ENCODE assay signal across 9 mouse cellular contexts in genomic region chrX:134930361-134930760, GRCm38 (mm10). TPM values are rescaled to one million over a fixed set of nuclear protein-coding genes. Genes with fewer than 3 reads are reported as not detected.
DNase-seq lines count a peak whose midpoint lies in the region; ATAC-seq and TF ChIP-seq lines count a peak whose summit lies in the region.
"Had no signal": no experiment of that assay in that cellular context is flagged by ENCODE, and none has a peak within 500 bp of the region (broad histone marks: within the 10 kb centered on the region; RNA-seq: fewer than 3 reads in every experiment).

No protein-coding gene starts in this region.

- WGBS in hindbrain, embryonic 10.5 days, result 38% methylated on average over 5 of the region's 5 CpGs
- WGBS in hindbrain, embryonic 13.5 days, result 37% methylated on average over 5 of the region's 5 CpGs

- H3K9me3 ChIP-seq in hindbrain, embryonic 10.5 days, result no peaks in the 10 kb centered on the region
- no peaks in the 10 kb centered on the region for H3K9me3 ChIP-seq in hindbrain, embryonic 13.5 days
- H3K9me3 ChIP-seq in G1E (replicated peaks), result no peaks in the 10 kb centered on the region

- H3K36me3 ChIP-seq in hindbrain, embryonic 10.5 days, result no peaks in the 10 kb centered on the region
- H3K36me3 ChIP-seq in hindbrain, embryonic 13.5 days, result no peaks in the 10 kb centered on the region
- no peaks in the 10 kb centered on the region for H3K36me3 ChIP-seq in G1E (replicated peaks)

- TF ChIP-seq CTCF in G1E (IDR thresholded peaks at IDR 0.05; ENCODE audit: low read depth, low read length), result peak; percentile 37; the same call in 1 of the 2 replicates

- peaks cover 5% of the 10 kb centered on the region for H3K27me3 ChIP-seq in hindbrain, embryonic 10.5 days (ENCODE audit: insufficient read depth, poor library complexity, severe bottlenecking)
- H3K27me3 ChIP-seq in hindbrain, embryonic 13.5 days, result no peaks in the 10 kb centered on the region
- H3K27me3 ChIP-seq in G1E (ENCODE audit: insufficient read depth, low read length), result no peaks in the 10 kb centered on the region

- H3K4me3 ChIP-seq in hindbrain, embryonic 10.5 days, result no peak overlapping the region
- H3K4me3 ChIP-seq in hindbrain, embryonic 13.5 days, result no peak overlapping the region
- no peak overlapping the region for H3K4me3 ChIP-seq in G1E (ENCODE audit: low read depth, low read length)

- no peak overlapping the region for H3K9ac ChIP-seq in hindbrain, embryonic 13.5 days

- H3K27ac ChIP-seq in hindbrain, embryonic 10.5 days, result no peak overlapping the region
- H3K27ac ChIP-seq in hindbrain, embryonic 13.5 days, result no peak overlapping the region

- no peak for ATAC-seq in hindbrain, embryonic 13.5 days (ENCODE audit: low FRiP score)
- no peak for ATAC-seq in G1E (ENCODE audit: extremely low read depth, insufficient number of reproducible peaks, low FRiP score, poor library complexity, severe bottlenecking)

- DNase-seq in hindbrain, embryonic 10.5 days (ENCODE audit: low spot score), result peak; percentile 16
- peak; percentile 28 for DNase-seq in A20 (ENCODE audit: low read depth, low spot score)
- DNase-seq in G1E (ENCODE audit: low spot score), result no peak
- peak; percentile 33 to 57 for DNase-seq in cerebellum, postnatal 25 days
- peak; percentile 24 for DNase-seq in layer of hippocampus, adult 9-10 months (ENCODE audit: low spot score)
- peak; percentile 6 to 16 for DNase-seq in natural killer cell, adult 2 months (ENCODE audit: low spot score in 2 of 2)
- no peak for DNase-seq in urinary bladder, postnatal 10 days (ENCODE audit: low spot score)

- H3K4me1 ChIP-seq in hindbrain, embryonic 10.5 days (replicated peaks), result no peaks in the 10 kb centered on the region
- no peaks in the 10 kb centered on the region for H3K4me1 ChIP-seq in hindbrain, embryonic 13.5 days (replicated peaks)
- no peaks in the 10 kb centered on the region for H3K4me1 ChIP-seq in G1E (ENCODE audit: insufficient read depth, low read depth, low read length)

- no peak overlapping the region for H3K4me2 ChIP-seq in hindbrain, embryonic 13.5 days

RNA-seq across cellular contexts. Expression of gene Nxf2, which starts 34.2 kb away (rescaled TPM):
- polyA plus RNA-seq in hindbrain, embryonic 10.5 days (2016; fragmentation: Nextera tagmentation; extraction: Ambion mirVana), result 0.61 and 0.70 TPM in 2 replicates
- polyA plus RNA-seq in hindbrain, embryonic 13.5 days (2015; fragmentation: Nextera tagmentation; extraction: Ambion mirVana), result 0.22 and 0.38 TPM in 2 replicates
- total RNA-seq in G1E (2014; fragmentation: Nextera tagmentation) (not detected in 2 replicates), G1E (2017) (not detected in 2 replicates)
- polyA plus RNA-seq in G1E (2012), result 0.02 TPM in 1 of 2 replicates, not detected in the other
- total RNA-seq: neutrophil, adult 5-6 weeks had no signal

Comparison
In these comparisons a context has a peak if more than half of its experiments do, and no peak if none do; other contexts are left out.
1. DNase-seq: peak in hindbrain, embryonic 10.5 days (single experiment), A20 (single experiment), cerebellum, postnatal 25 days (2 of 2), layer of hippocampus, adult 9-10 months (single experiment) and natural killer cell, adult 2 months (2 of 2); none in G1E (single experiment) and urinary bladder, postnatal 10 days (single experiment).